Mouse (Mus musculus): ENCODE results near the gene Slc24a1.

The Slc24a1 gene

DNA sequence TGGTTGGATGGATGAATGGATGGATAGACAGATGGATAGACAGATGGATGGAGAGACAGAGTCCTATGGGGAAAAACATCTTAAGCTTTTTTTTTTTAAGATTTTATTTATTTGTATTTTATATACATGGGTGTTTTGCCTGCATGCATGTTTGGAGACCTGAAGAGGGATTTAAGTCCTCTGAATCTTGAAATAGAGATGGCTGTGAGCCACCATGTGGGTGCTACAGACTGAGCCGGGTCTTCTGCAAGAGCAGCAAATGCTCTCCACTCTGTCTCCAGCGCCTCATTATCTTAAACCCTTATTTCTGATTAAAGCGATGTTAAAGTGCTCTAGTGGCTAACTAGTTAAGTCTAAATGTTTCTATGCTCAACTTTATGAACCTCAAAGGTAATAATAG lies 44.0 kb downstream of the Slc24a1 start:
- H3K4me1 ChIP-seq (replicated peaks; ENCODE audit: low read depth, low read length) = peaks cover 24% of the 10 kb centered on the region
- peaks cover 19% of the 10 kb centered on the region for H3K36me3 ChIP-seq (ENCODE audit: insufficient read depth, low read length)
- H3K27me3 ChIP-seq (ENCODE audit: insufficient read depth, low read length) = no peaks in the 10 kb centered on the region
- TF ChIP-seq CTCF (conservative IDR thresholded peaks at IDR 0.05; ENCODE audit: low read length) = no peak
- no peak for TF ChIP-seq NANOG (IDR thresholded peaks at IDR 0.05; ENCODE audit: borderline replicate concordance, low read length)
- no peak for TF ChIP-seq POU5F1 (IDR thresholded peaks at IDR 0.05; ENCODE audit: borderline replicate concordance, low read length)
- no peak overlapping the region for H3K4me3 ChIP-seq (replicated peaks; ENCODE audit: low read length)
- no peaks in the 10 kb centered on the region for H3K9me3 ChIP-seq (ENCODE audit: low read length)

DNA sequence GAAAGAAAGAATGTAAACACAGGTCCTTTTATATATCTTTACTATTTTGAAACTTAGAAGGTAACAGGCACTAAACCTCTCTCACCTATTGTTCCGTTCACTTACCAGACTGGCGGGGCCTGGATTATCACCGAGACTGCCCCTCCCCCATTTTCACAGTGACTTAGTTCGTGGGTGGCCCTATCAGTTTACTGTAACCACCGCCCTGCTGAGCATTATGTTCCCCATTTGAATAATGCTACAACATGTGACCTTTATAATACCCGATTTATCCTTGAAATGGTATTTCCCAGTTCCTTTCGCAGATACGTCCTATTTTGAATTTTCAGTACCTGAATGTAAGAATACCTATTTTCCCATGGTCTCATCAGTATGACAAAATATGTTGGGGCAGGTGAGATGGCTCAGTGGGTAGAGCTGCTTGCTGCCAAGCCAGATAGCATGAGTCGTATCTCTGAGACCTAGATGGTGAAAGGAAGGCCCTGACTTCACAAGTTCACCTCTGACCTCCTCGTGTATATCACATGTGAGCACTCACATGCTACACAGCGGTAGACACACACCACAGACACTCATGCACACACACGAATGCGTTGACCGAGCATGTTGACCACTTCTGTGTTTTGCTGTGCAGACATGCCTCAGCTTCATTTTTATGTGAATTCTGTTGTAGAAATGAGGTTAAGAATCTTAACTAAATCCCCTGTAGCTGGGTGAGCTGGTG lies 46.3 kb downstream of the Slc24a1 start:
- TF ChIP-seq CTCF (conservative IDR thresholded peaks at IDR 0.05; ENCODE audit: low read length) (no peak), POU5F1 (IDR thresholded peaks at IDR 0.05; ENCODE audit: borderline replicate concordance, low read length) (no peak), NANOG (IDR thresholded peaks at IDR 0.05; ENCODE audit: borderline replicate concordance, low read length) (no peak)
- H3K27me3 ChIP-seq (ENCODE audit: insufficient read depth, low read length) = no peaks in the 10 kb centered on the region
- no peak overlapping the region for H3K4me3 ChIP-seq (replicated peaks; ENCODE audit: low read length)
- H3K9me3 ChIP-seq (ENCODE audit: low read length) = no peaks in the 10 kb centered on the region
- H3K36me3 ChIP-seq (ENCODE audit: insufficient read depth, low read length) = peaks cover 19% of the 10 kb centered on the region; the same call in 1 of the 2 replicates
- peaks cover 17% of the 10 kb centered on the region for H3K4me1 ChIP-seq (replicated peaks; ENCODE audit: low read depth, low read length)

DNA sequence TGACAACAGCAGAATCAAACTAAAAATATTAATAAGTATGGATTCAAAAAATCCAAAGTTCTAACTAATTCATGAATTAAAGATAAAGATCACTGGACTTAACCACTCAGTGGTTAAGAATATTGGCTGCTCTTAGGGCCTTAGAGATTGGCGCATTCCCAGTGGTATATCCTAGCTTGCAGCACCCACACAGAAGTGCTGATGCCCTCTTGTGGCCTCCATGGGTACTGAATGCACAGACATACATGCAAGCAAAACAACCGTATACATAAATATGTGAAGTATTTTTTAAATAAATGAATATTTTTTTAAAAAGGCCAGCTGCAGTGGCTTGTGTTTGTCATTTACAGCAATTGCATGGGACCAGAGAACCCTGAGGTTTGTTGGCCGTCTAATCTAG lies 48.0 kb downstream of the Slc24a1 start:
- TF ChIP-seq POU5F1 (IDR thresholded peaks at IDR 0.05; ENCODE audit: borderline replicate concordance, low read length) (no peak), CTCF (conservative IDR thresholded peaks at IDR 0.05; ENCODE audit: low read length) (peak; percentile 96)
- peaks cover 17% of the 10 kb centered on the region for H3K4me1 ChIP-seq (replicated peaks; ENCODE audit: low read depth, low read length)
- H3K9me3 ChIP-seq (ENCODE audit: low read length) = no peaks in the 10 kb centered on the region
- H3K4me3 ChIP-seq (replicated peaks; ENCODE audit: low read length) = no peak overlapping the region
- H3K27me3 ChIP-seq (ENCODE audit: insufficient read depth, low read length) = no peaks in the 10 kb centered on the region
- peaks cover 12% of the 10 kb centered on the region; the same call in 1 of the 2 replicates for H3K36me3 ChIP-seq (ENCODE audit: insufficient read depth, low read length)

DNA sequence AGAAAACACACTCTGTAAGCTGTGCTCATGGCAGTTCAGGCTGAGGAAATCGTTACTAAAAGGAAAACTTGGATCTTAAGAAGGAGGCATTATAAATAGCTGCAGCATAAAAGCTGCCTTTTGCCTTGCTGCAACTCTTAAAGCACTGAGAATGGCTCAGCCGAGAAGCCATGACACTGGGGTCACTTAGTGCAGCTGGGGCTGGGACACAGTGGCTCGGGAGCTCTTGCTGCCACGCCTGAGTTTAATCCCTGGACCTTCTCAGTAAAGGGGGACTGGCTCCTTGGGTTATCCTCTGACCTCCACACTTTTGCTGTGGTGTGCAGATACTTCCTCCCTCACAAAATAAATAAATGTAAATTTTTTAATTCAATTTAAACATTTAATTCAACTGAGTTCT lies 48.5 kb downstream of the Slc24a1 start:
- no peaks in the 10 kb centered on the region for H3K9me3 ChIP-seq (ENCODE audit: low read length)
- peaks cover 17% of the 10 kb centered on the region for H3K4me1 ChIP-seq (replicated peaks; ENCODE audit: low read depth, low read length)
- no peak for TF ChIP-seq NANOG (IDR thresholded peaks at IDR 0.05; ENCODE audit: borderline replicate concordance, low read length)
- no peak for TF ChIP-seq CTCF (conservative IDR thresholded peaks at IDR 0.05; ENCODE audit: low read length)
- no peak for TF ChIP-seq POU5F1 (IDR thresholded peaks at IDR 0.05; ENCODE audit: borderline replicate concordance, low read length)
- H3K27me3 ChIP-seq (ENCODE audit: insufficient read depth, low read length) = no peaks in the 10 kb centered on the region
- no peak overlapping the region for H3K4me3 ChIP-seq (replicated peaks; ENCODE audit: low read length)
- H3K36me3 ChIP-seq (ENCODE audit: insufficient read depth, low read length) = peaks cover 12% of the 10 kb centered on the region; the same call in 1 of the 2 replicates

DNA sequence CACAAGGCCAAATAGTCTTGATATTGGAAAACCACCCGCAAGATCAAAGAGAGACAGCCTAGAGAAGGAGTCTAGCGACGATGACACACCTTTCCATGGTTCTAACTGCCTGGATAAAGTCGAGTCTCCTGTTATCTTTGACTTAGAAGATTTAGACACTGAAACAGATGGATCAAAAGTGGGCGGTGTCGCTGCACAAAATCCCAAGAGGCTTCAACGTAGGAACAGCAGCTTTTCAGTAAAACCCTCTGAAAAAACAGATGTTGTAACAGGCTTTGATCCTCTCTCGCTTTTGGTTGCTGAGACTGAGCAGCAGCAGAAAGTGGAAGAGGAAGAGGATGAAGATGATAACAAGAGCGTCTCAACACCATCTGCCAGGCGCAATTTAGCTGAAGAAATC lies 54.8 kb downstream of the Slc24a1 start:
- no peaks in the 10 kb centered on the region for H3K27me3 ChIP-seq (ENCODE audit: insufficient read depth, low read length)
- H3K36me3 ChIP-seq (ENCODE audit: insufficient read depth, low read length) = peaks cover 9% of the 10 kb centered on the region
- H3K4me3 ChIP-seq (replicated peaks; ENCODE audit: low read length) = no peak overlapping the region
- peaks cover 4% of the 10 kb centered on the region for H3K4me1 ChIP-seq (replicated peaks; ENCODE audit: low read depth, low read length)
- no peaks in the 10 kb centered on the region for H3K9me3 ChIP-seq (ENCODE audit: low read length)
- no peak for TF ChIP-seq POU5F1 (IDR thresholded peaks at IDR 0.05; ENCODE audit: borderline replicate concordance, low read length)
- no peak for TF ChIP-seq CTCF (conservative IDR thresholded peaks at IDR 0.05; ENCODE audit: low read length)
- TF ChIP-seq NANOG (IDR thresholded peaks at IDR 0.05; ENCODE audit: borderline replicate concordance, low read length) = no peak

DNA sequence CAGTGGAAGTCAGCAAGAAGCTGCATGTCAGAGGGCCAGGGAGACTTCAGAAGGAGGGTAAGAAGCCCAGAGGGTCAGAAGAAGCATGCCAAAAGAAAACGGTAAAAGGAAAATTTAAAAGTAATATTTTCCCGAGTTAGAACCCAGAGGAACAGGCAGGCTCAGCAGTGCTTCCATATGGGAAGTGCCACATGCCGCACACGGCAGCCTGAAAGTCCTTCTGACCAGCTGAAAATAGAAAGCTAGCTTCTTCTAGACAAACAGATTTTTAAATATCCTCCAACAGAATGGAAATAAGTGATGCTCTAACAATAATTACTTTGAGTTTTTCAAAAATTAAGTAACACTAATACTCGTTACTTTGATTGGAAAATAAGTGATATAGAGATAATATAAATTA lies 65.4 kb downstream of the Slc24a1 start:
- H3K4me3 ChIP-seq (replicated peaks; ENCODE audit: low read length) = no peak overlapping the region
- H3K36me3 ChIP-seq (ENCODE audit: insufficient read depth, low read length) = no peaks in the 10 kb centered on the region
- no peaks in the 10 kb centered on the region for H3K4me1 ChIP-seq (replicated peaks; ENCODE audit: low read depth, low read length)
- TF ChIP-seq POU5F1 (IDR thresholded peaks at IDR 0.05; ENCODE audit: borderline replicate concordance, low read length) = no peak
- no peak for TF ChIP-seq CTCF (conservative IDR thresholded peaks at IDR 0.05; ENCODE audit: low read length)
- no peak for TF ChIP-seq NANOG (IDR thresholded peaks at IDR 0.05; ENCODE audit: borderline replicate concordance, low read length)
- H3K9me3 ChIP-seq (ENCODE audit: low read length) = no peaks in the 10 kb centered on the region
- no peaks in the 10 kb centered on the region for H3K27me3 ChIP-seq (ENCODE audit: insufficient read depth, low read length)

All from E14TG2a.4 (cell line).